Mouse (Mus musculus): ENCODE results near the gene Fkbpl. TPM values are rescaled to one million over a fixed set of nuclear protein-coding genes. Genes with fewer than 3 reads are reported as not detected.

Fkbpl gene
- polyA plus RNA-seq, 1 experiment from 2014 or later, result 11.5 TPM

GRCm38 (mm10) chr17:34676093-34676460 lies 31.5 kb downstream of the Fkbpl start:
- H3K4me1 ChIP-seq (ENCODE audit: control insufficient read depth, insufficient read depth, low read length), result peaks cover 8% of the 10 kb centered on the region; the same call in 1 of the 2 replicates
- 85% methylated on average over 6 of the region's 6 CpGs for WGBS
- H3K27me3 ChIP-seq (ENCODE audit: control insufficient read depth, insufficient read depth, low read length), result peaks cover 25% of the 10 kb centered on the region
- no peaks in the 10 kb centered on the region for H3K36me3 ChIP-seq (ENCODE audit: control insufficient read depth, insufficient read depth, low read length)
- no peak for ATAC-seq (ENCODE audit: low read depth)
- H3K4me2 ChIP-seq (ENCODE audit: low read depth, low read length), result no peak overlapping the region
- no peaks in the 10 kb centered on the region for H3K9me3 ChIP-seq (ENCODE audit: control insufficient read depth, low read length)
- no peak overlapping the region for H3K27ac ChIP-seq (ENCODE audit: low read depth, low read length)
- no peak overlapping the region for H3K9ac ChIP-seq (replicated peaks; ENCODE audit: low read depth, low read length)
- no peak overlapping the region for H3K4me3 ChIP-seq (ENCODE audit: low read depth, low read length)

- Histone ChIP-seq H3K9ac (replicated peaks; ENCODE audit: low read depth, low read length) (no peak overlapping the region), H3K27me3 (ENCODE audit: control insufficient read depth, insufficient read depth, low read length) (peaks cover 19% of the 10 kb centered on the region), H3K36me3 (ENCODE audit: control insufficient read depth, insufficient read depth, low read length) (no peaks in the 10 kb centered on the region), H3K27ac (ENCODE audit: low read depth, low read length) (no peak overlapping the region), H3K9me3 (ENCODE audit: control insufficient read depth, low read length) (no peaks in the 10 kb centered on the region), H3K4me3 (ENCODE audit: low read depth, low read length) (no peak overlapping the region), H3K4me1 (ENCODE audit: control insufficient read depth, insufficient read depth, low read length) (peaks cover 3% of the 10 kb centered on the region; the same call in 1 of the 2 replicates), H3K4me2 (ENCODE audit: low read depth, low read length) (no peak overlapping the region)
- no peak for ATAC-seq (ENCODE audit: low read depth)
- 72% methylated on average over 12 of the region's 12 CpGs for WGBS
Measured at GRCm38 (mm10) chr17:34676671-34677070, 32.1 kb downstream of the Fkbpl start.

GRCm38 (mm10) chr17:34680191-34680590 lies 35.6 kb downstream of the Fkbpl start:
- no peaks in the 10 kb centered on the region for H3K36me3 ChIP-seq (ENCODE audit: control insufficient read depth, insufficient read depth, low read length)
- 81% methylated on average over 26 of the region's 26 CpGs for WGBS
- H3K4me3 ChIP-seq (ENCODE audit: low read depth, low read length), result no peak overlapping the region
- no peak overlapping the region for H3K9ac ChIP-seq (replicated peaks; ENCODE audit: low read depth, low read length)
- H3K27me3 ChIP-seq (ENCODE audit: control insufficient read depth, insufficient read depth, low read length), result no peaks in the 10 kb centered on the region
- H3K4me1 ChIP-seq (ENCODE audit: control insufficient read depth, insufficient read depth, low read length), result no peaks in the 10 kb centered on the region
- H3K9me3 ChIP-seq (ENCODE audit: control insufficient read depth, low read length), result no peaks in the 10 kb centered on the region
- H3K4me2 ChIP-seq (ENCODE audit: low read depth, low read length), result no peak overlapping the region
- no peak for ATAC-seq (ENCODE audit: low read depth)
- no peak overlapping the region for H3K27ac ChIP-seq (ENCODE audit: low read depth, low read length)

- H3K9me3 ChIP-seq (ENCODE audit: control insufficient read depth, low read length), result no peaks in the 10 kb centered on the region
- H3K27me3 ChIP-seq (ENCODE audit: control insufficient read depth, insufficient read depth, low read length), result no peaks in the 10 kb centered on the region
- H3K9ac ChIP-seq (replicated peaks; ENCODE audit: low read depth, low read length), result no peak overlapping the region
- H3K27ac ChIP-seq (ENCODE audit: low read depth, low read length), result no peak overlapping the region
- no peak overlapping the region for H3K4me3 ChIP-seq (ENCODE audit: low read depth, low read length)
- no peaks in the 10 kb centered on the region for H3K4me1 ChIP-seq (ENCODE audit: control insufficient read depth, insufficient read depth, low read length)
- no peak for ATAC-seq (ENCODE audit: low read depth)
- 84% methylated on average over 4 of the region's 4 CpGs for WGBS
- no peak overlapping the region for H3K4me2 ChIP-seq (ENCODE audit: low read depth, low read length)
- H3K36me3 ChIP-seq (ENCODE audit: control insufficient read depth, insufficient read depth, low read length), result no peaks in the 10 kb centered on the region
Measured at GRCm38 (mm10) chr17:34680621-34681020, 36.1 kb downstream of the Fkbpl start.

GRCm38 (mm10) chr17:34681132-34681571 lies 36.6 kb downstream of the Fkbpl start:
- H3K27ac ChIP-seq (ENCODE audit: low read depth, low read length), result no peak overlapping the region
- WGBS, result 77% methylated on average over 17 of the region's 17 CpGs

GRCm38 (mm10) chr17:34681881-34682536 lies 37.4 kb downstream of the Fkbpl start:
- H3K4me2 ChIP-seq (ENCODE audit: low read depth, low read length), result no peak overlapping the region
- 81% methylated on average over 11 of the region's 11 CpGs for WGBS
- no peaks in the 10 kb centered on the region for H3K27me3 ChIP-seq (ENCODE audit: control insufficient read depth, insufficient read depth, low read length)
- no peak overlapping the region for H3K4me3 ChIP-seq (ENCODE audit: low read depth, low read length)
- no peak overlapping the region for H3K27ac ChIP-seq (ENCODE audit: low read depth, low read length)
- no peaks in the 10 kb centered on the region for H3K9me3 ChIP-seq (ENCODE audit: control insufficient read depth, low read length)
- ATAC-seq (ENCODE audit: low read depth), result no peak
- H3K36me3 ChIP-seq (ENCODE audit: control insufficient read depth, insufficient read depth, low read length), result no peaks in the 10 kb centered on the region
- H3K9ac ChIP-seq (replicated peaks; ENCODE audit: low read depth, low read length), result no peak overlapping the region
- H3K4me1 ChIP-seq (ENCODE audit: control insufficient read depth, insufficient read depth, low read length), result no peaks in the 10 kb centered on the region

More at GRCm38 (mm10) chr17:34681132-34681571, 36.6 kb downstream of the Fkbpl start:
- Histone ChIP-seq H3K36me3 (ENCODE audit: control insufficient read depth, insufficient read depth, low read length) (no peaks in the 10 kb centered on the region), H3K4me2 (ENCODE audit: low read depth, low read length) (no peak overlapping the region), H3K27me3 (ENCODE audit: control insufficient read depth, insufficient read depth, low read length) (no peaks in the 10 kb centered on the region), H3K4me1 (ENCODE audit: control insufficient read depth, insufficient read depth, low read length) (no peaks in the 10 kb centered on the region), H3K9ac (replicated peaks; ENCODE audit: low read depth, low read length) (no peak overlapping the region), H3K4me3 (ENCODE audit: low read depth, low read length) (no peak overlapping the region), H3K9me3 (ENCODE audit: control insufficient read depth, low read length) (no peaks in the 10 kb centered on the region)
- no peak for ATAC-seq (ENCODE audit: low read depth)

- no peaks in the 10 kb centered on the region for H3K4me1 ChIP-seq (ENCODE audit: control insufficient read depth, insufficient read depth, low read length)
- H3K9ac ChIP-seq (replicated peaks; ENCODE audit: low read depth, low read length), result no peak overlapping the region
- no peaks in the 10 kb centered on the region for H3K9me3 ChIP-seq (ENCODE audit: control insufficient read depth, low read length)
- no peak overlapping the region for H3K4me2 ChIP-seq (ENCODE audit: low read depth, low read length)
- no peak for ATAC-seq (ENCODE audit: low read depth)
- H3K27me3 ChIP-seq (ENCODE audit: control insufficient read depth, insufficient read depth, low read length), result no peaks in the 10 kb centered on the region
- 78% methylated on average over 8 of the region's 8 CpGs for WGBS
- H3K27ac ChIP-seq (ENCODE audit: low read depth, low read length), result no peak overlapping the region
- H3K4me3 ChIP-seq (ENCODE audit: low read depth, low read length), result no peak overlapping the region
- no peaks in the 10 kb centered on the region for H3K36me3 ChIP-seq (ENCODE audit: control insufficient read depth, insufficient read depth, low read length)
Measured at GRCm38 (mm10) chr17:34683179-34683578, 38.6 kb downstream of the Fkbpl start.

- Histone ChIP-seq H3K4me1 (ENCODE audit: control insufficient read depth, insufficient read depth, low read length) (no peaks in the 10 kb centered on the region), H3K4me3 (ENCODE audit: low read depth, low read length) (no peak overlapping the region), H3K9me3 (ENCODE audit: control insufficient read depth, low read length) (no peaks in the 10 kb centered on the region), H3K4me2 (ENCODE audit: low read depth, low read length) (no peak overlapping the region), H3K27me3 (ENCODE audit: control insufficient read depth, insufficient read depth, low read length) (no peaks in the 10 kb centered on the region), H3K27ac (ENCODE audit: low read depth, low read length) (no peak overlapping the region), H3K9ac (replicated peaks; ENCODE audit: low read depth, low read length) (no peak overlapping the region), H3K36me3 (ENCODE audit: control insufficient read depth, insufficient read depth, low read length) (no peaks in the 10 kb centered on the region)
- no peak for ATAC-seq (ENCODE audit: low read depth)
- 66% methylated on average over 10 of the region's 10 CpGs for WGBS
Measured at GRCm38 (mm10) chr17:34683686-34684220, 39.2 kb downstream of the Fkbpl start.

GRCm38 (mm10) chr17:34684253-34684893 lies 39.8 kb downstream of the Fkbpl start:
- Histone ChIP-seq H3K4me1 (ENCODE audit: control insufficient read depth, insufficient read depth, low read length) (no peaks in the 10 kb centered on the region), H3K9me3 (ENCODE audit: control insufficient read depth, low read length) (no peaks in the 10 kb centered on the region), H3K9ac (replicated peaks; ENCODE audit: low read depth, low read length) (no peak overlapping the region), H3K27me3 (ENCODE audit: control insufficient read depth, insufficient read depth, low read length) (no peaks in the 10 kb centered on the region), H3K27ac (ENCODE audit: low read depth, low read length) (no peak overlapping the region), H3K36me3 (ENCODE audit: control insufficient read depth, insufficient read depth, low read length) (no peaks in the 10 kb centered on the region), H3K4me2 (ENCODE audit: low read depth, low read length) (no peak overlapping the region), H3K4me3 (ENCODE audit: low read depth, low read length) (no peak overlapping the region)
- no peak for ATAC-seq (ENCODE audit: low read depth)
- WGBS, result 68% methylated on average over 9 of the region's 9 CpGs
